Mouse (Mus musculus) liver, adult 2 months (tissue): Measurements from ENCODE around the gene Cib4. TPM values are rescaled to one million over a fixed set of nuclear protein-coding genes. Genes with fewer than 3 reads are reported as not detected.

ENCODE experiments used
- DNase-seq: peaks from one replicate; pipeline ENCODE4 v3.0.0-alpha.2; 2011; ENCODE audit warnings: low read depth, low spot score; ENCODE audit errors: extremely low read depth
- H3K27ac ChIP-seq: fragments of 200-500 bp; replicated peaks from 2 replicates; pipeline ENCODE4 v1.5.1; 2012; ENCODE audit warnings: low read depth, mild to moderate bottlenecking, control low read depth, inconsistent platforms, low read length; ENCODE audit not compliant: insufficient read depth
- H3K27me3 ChIP-seq: fragments of 200-500 bp; 2 replicates; pipeline ENCODE4 v1.6.1; 2012; ENCODE audit warnings: mild to moderate bottlenecking, moderate library complexity, low read length, inconsistent platforms; ENCODE audit not compliant: control insufficient read depth, insufficient read depth
- H3K36me3 ChIP-seq: fragments of 200-500 bp; 2 replicates; pipeline ENCODE4 v1.6.1; 2012; ENCODE audit warnings: low read length, inconsistent platforms; ENCODE audit not compliant: control insufficient read depth, insufficient read depth
- H3K4me1 ChIP-seq: fragments of 200-500 bp; 2 replicates; pipeline ENCODE4 v1.6.1; 2011; ENCODE audit warnings: low read length; ENCODE audit not compliant: control insufficient read depth, insufficient read depth
- H3K4me3 ChIP-seq: fragments of 200-500 bp; 2 replicates; pipeline ENCODE4 v1.5.1; 2011; ENCODE audit warnings: low read depth, mild to moderate bottlenecking, control low read depth, low read length, moderate library complexity; ENCODE audit not compliant: insufficient read depth
- H3K79me2 ChIP-seq: fragments of 200-500 bp; 2 replicates; pipeline ENCODE4 v1.6.1; 2012; ENCODE audit warnings: inconsistent platforms, mild to moderate bottlenecking, low read length, moderate library complexity; ENCODE audit not compliant: control insufficient read depth, insufficient read depth
- H3K9ac ChIP-seq: fragments of 200-500 bp; 2 replicates; pipeline ENCODE4 v1.6.1; 2012; ENCODE audit warnings: low read depth, mild to moderate bottlenecking, control low read depth, inconsistent platforms, low read length
- CTCF ChIP-seq: fragments of 200-500 bp; IDR thresholded peaks from 2 replicates; pipeline ENCODE4 v1.5.1; 2011; ENCODE audit warnings: low read depth, low read length, control low read depth
- POLR2A ChIP-seq: fragments of 200-500 bp; IDR thresholded peaks from 2 replicates; pipeline ENCODE4 v1.6.1; 2011; ENCODE audit warnings: low read length, control low read depth; ENCODE audit not compliant: insufficient read depth; ENCODE audit errors: extremely low read depth
- WGBS: fragments of 180-500 bp; shearing (Covaris S2); methylation state at CpG from one replicate; pipeline ENCODE4 v1.1.7; 2018; 5-methylcytosine and 5-hydroxymethylcytosine counted together
- polyA plus RNA-seq: library from polyadenylated mRNA; depleted of rRNA; stranded (reverse); fragments of >200 nt; gene quantifications from 2 replicates; pipeline ENCODE4 v1.2.3, GENCODE M21; 2012
- total RNA-seq: library from RNA; depleted of rRNA; stranded (reverse); fragments of >200 nt; gene quantifications from 2 replicates; pipeline ENCODE4 v1.2.3, GENCODE M21; 2014

Gene Cib4
- total and polyA plus RNA-seq, 2 experiments: not detected

- no peak overlapping the region for H3K27ac ChIP-seq
- H3K36me3 ChIP-seq: no peaks in the 10 kb centered on the region
- DNase-seq: no peak
- no peaks in the 10 kb centered on the region; the same call in 1 of the 2 replicates for H3K4me1 ChIP-seq
- H3K79me2 ChIP-seq: no peaks in the 10 kb centered on the region
- H3K9ac ChIP-seq: no peak overlapping the region
- WGBS: 69% methylated on average over 3 of the region's 3 CpGs
- no peak overlapping the region for H3K4me3 ChIP-seq
- H3K27me3 ChIP-seq: no peaks in the 10 kb centered on the region
- TF ChIP-seq POLR2A (no peak), CTCF (no peak)
Observed at GRCm38 (mm10) chr5:30559986-30560493, 14.4 kb upstream of the Cib4 start.

- no peaks in the 10 kb centered on the region for H3K36me3 ChIP-seq
- no peaks in the 10 kb centered on the region for H3K27me3 ChIP-seq
- H3K79me2 ChIP-seq: no peaks in the 10 kb centered on the region
- no peak for DNase-seq
- no peaks in the 10 kb centered on the region; the same call in 1 of the 2 replicates for H3K4me1 ChIP-seq
- no peak overlapping the region for H3K4me3 ChIP-seq
- no peak overlapping the region for H3K9ac ChIP-seq
- TF ChIP-seq CTCF: no peak
- no peak for TF ChIP-seq POLR2A
- H3K27ac ChIP-seq: no peak overlapping the region
- 90% methylated on average over 3 of the region's 3 CpGs for WGBS
Observed at GRCm38 (mm10) chr5:30559421-30559820, 13.8 kb upstream of the Cib4 start.

GRCm38 (mm10) chr5:30556284-30556683 is 10.6 kb upstream of the Cib4 start:
- H3K27ac ChIP-seq: no peak overlapping the region
- no peaks in the 10 kb centered on the region for H3K27me3 ChIP-seq
- TF ChIP-seq POLR2A (no peak), CTCF (no peak)
- no peak for DNase-seq
- H3K79me2 ChIP-seq: no peaks in the 10 kb centered on the region
- WGBS: 79% methylated on average over 3 of the region's 3 CpGs
- H3K4me1 ChIP-seq: no peaks in the 10 kb centered on the region
- H3K9ac ChIP-seq: no peak overlapping the region
- H3K4me3 ChIP-seq: no peak overlapping the region
- no peaks in the 10 kb centered on the region for H3K36me3 ChIP-seq

GRCm38 (mm10) chr5:30554981-30555380 is 9.3 kb upstream of the Cib4 start:
- WGBS: 81% methylated on average over 8 of the region's 8 CpGs
- TF ChIP-seq CTCF: no peak
- TF ChIP-seq POLR2A: no peak
- DNase-seq: no peak
- no peak overlapping the region for H3K9ac ChIP-seq
- H3K27ac ChIP-seq: no peak overlapping the region
- no peaks in the 10 kb centered on the region for H3K27me3 ChIP-seq
- no peak overlapping the region for H3K4me3 ChIP-seq
- H3K4me1 ChIP-seq: no peaks in the 10 kb centered on the region
- no peaks in the 10 kb centered on the region for H3K36me3 ChIP-seq
- no peaks in the 10 kb centered on the region for H3K79me2 ChIP-seq

GRCm38 (mm10) chr5:30553936-30554335 is 8.3 kb upstream of the Cib4 start:
- Histone ChIP-seq H3K36me3 (no peaks in the 10 kb centered on the region), H3K79me2 (no peaks in the 10 kb centered on the region), H3K4me1 (no peaks in the 10 kb centered on the region), H3K9ac (no peak overlapping the region), H3K4me3 (no peak overlapping the region), H3K27ac (no peak overlapping the region), H3K27me3 (no peaks in the 10 kb centered on the region)
- no peak for DNase-seq
- WGBS: 91% methylated on average over 13 of the region's 13 CpGs
- TF ChIP-seq POLR2A: no peak
- no peak for TF ChIP-seq CTCF

- WGBS: 88% methylated on average over 6 of the region's 6 CpGs
- no peak for DNase-seq
- Histone ChIP-seq H3K4me1 (no peaks in the 10 kb centered on the region), H3K4me3 (no peak overlapping the region), H3K79me2 (no peaks in the 10 kb centered on the region), H3K27me3 (no peaks in the 10 kb centered on the region), H3K9ac (no peak overlapping the region), H3K36me3 (no peaks in the 10 kb centered on the region), H3K27ac (no peak overlapping the region)
- TF ChIP-seq POLR2A (no peak), CTCF (no peak)
Observed at GRCm38 (mm10) chr5:30552006-30552405, 6.4 kb upstream of the Cib4 start.
